Comparison of ENCODE assay signal across 8 mouse cellular contexts in genomic region chr6:28480752-28481492, GRCm38 (mm10). TPM values are rescaled to one million over a fixed set of nuclear protein-coding genes. Genes with fewer than 3 reads are reported as not detected.
DNase-seq lines count a peak whose midpoint lies in the region; ATAC-seq and TF ChIP-seq lines count a peak whose summit lies in the region.

No protein-coding gene starts in this region.

- H3K27me3 ChIP-seq in forebrain, embryonic 13.5 days: no peaks in the 10 kb centered on the region
- no peaks in the 10 kb centered on the region for H3K27me3 ChIP-seq in limb, embryonic 14.5 days (ENCODE audit: control insufficient read depth, insufficient read depth, low read length)
- H3K27me3 ChIP-seq in stomach, postnatal 0 days (ENCODE audit: control insufficient read depth, insufficient read depth, low read length): no peaks in the 10 kb centered on the region

- H3K4me2 ChIP-seq in forebrain, embryonic 13.5 days: peak overlapping the region; percentile 94
- peak overlapping the region; percentile 76 for H3K4me2 ChIP-seq in limb, embryonic 14.5 days (replicated peaks; ENCODE audit: low read depth, low read length, severe bottlenecking)
- H3K4me2 ChIP-seq in stomach, postnatal 0 days (replicated peaks; ENCODE audit: low read depth): peak overlapping the region; percentile 76

- no peaks in the 10 kb centered on the region for H3K9me3 ChIP-seq in forebrain, embryonic 13.5 days (replicated peaks)
- no peaks in the 10 kb centered on the region for H3K9me3 ChIP-seq in limb, embryonic 14.5 days (ENCODE audit: control insufficient read depth, low read length)
- no peaks in the 10 kb centered on the region for H3K9me3 ChIP-seq in stomach, postnatal 0 days (ENCODE audit: control insufficient read depth, low read length)

- H3K4me3 ChIP-seq in forebrain, embryonic 13.5 days: peak overlapping the region; percentile 92
- peak overlapping the region; percentile 97 for H3K4me3 ChIP-seq in limb, embryonic 14.5 days (replicated peaks; ENCODE audit: low read length)
- peak overlapping the region; percentile 88 for H3K4me3 ChIP-seq in stomach, postnatal 0 days (ENCODE audit: low read depth, low read length)

- no peak for TF ChIP-seq CTCF in stomach, postnatal 0 days (IDR thresholded peaks at IDR 0.05; ENCODE audit: low read depth)

- WGBS in forebrain, embryonic 13.5 days: 8% methylated on average over 21 of the region's 21 CpGs
- 3% methylated on average over 21 of the region's 21 CpGs for WGBS in limb, embryonic 14.5 days
- 2% methylated on average over 21 of the region's 21 CpGs for WGBS in stomach, postnatal 0 days

- H3K27ac ChIP-seq in forebrain, embryonic 13.5 days: 0 out of 2 replicates have a peak overlapping the region, but pooled peaks have one; percentile 75
- peak overlapping the region; percentile 75 for H3K27ac ChIP-seq in limb, embryonic 14.5 days (replicated peaks; ENCODE audit: low read depth, low read length)
- H3K27ac ChIP-seq in stomach, postnatal 0 days (replicated peaks): peak overlapping the region; percentile 88

- 0 out of 2 replicates have a peak, but pooled peaks cover 5% of the 10 kb centered on the region for H3K36me3 ChIP-seq in forebrain, embryonic 13.5 days (ENCODE audit: poor library complexity, severe bottlenecking)
- peaks cover 18% of the 10 kb centered on the region for H3K36me3 ChIP-seq in limb, embryonic 14.5 days (ENCODE audit: control insufficient read depth, insufficient read depth, low read length)
- no peaks in the 10 kb centered on the region for H3K36me3 ChIP-seq in stomach, postnatal 0 days (ENCODE audit: control insufficient read depth, insufficient read depth, low read length)

- no peak for ATAC-seq in forebrain, embryonic 13.5 days
- no peak for ATAC-seq in limb, embryonic 14.5 days (ENCODE audit: low FRiP score, low read depth)
- no peak for ATAC-seq in stomach, postnatal 0 days (ENCODE audit: low FRiP score, low TSS enrichment)

- no peak for TF ChIP-seq EP300 in stomach, postnatal 0 days (optimal IDR thresholded peaks at IDR 0.05)

- H3K9ac ChIP-seq in forebrain, embryonic 13.5 days: peak overlapping the region; percentile 81
- H3K9ac ChIP-seq in limb, embryonic 14.5 days (ENCODE audit: low read depth, low read length, severe bottlenecking): peak overlapping the region; percentile 76
- peak overlapping the region; percentile 83 for H3K9ac ChIP-seq in stomach, postnatal 0 days (ENCODE audit: low read length)

- DNase-seq in cerebellum, adult 9-10 months: peak; percentile 53
- DNase-seq in cerebellum, postnatal 25 days: no peak
- DNase-seq in 3T3-L1 (ENCODE audit: low read depth, low spot score): peak; percentile 65
- peak; percentile 37 for DNase-seq in limb, embryonic 14.5 days (ENCODE audit: low spot score)
- DNase-seq in stomach, postnatal 0 days (ENCODE audit: low spot score): no peak
- DNase-seq in left cerebral cortex, postnatal 10 days (ENCODE audit: extremely low spot score in 1 of 2, low spot score in 2 of 2): no peak
- DNase-seq in spleen, adult 12 weeks (ENCODE audit: low spot score): no peak

- intact Hi-C loops in left cerebral cortex, postnatal 10 days (cut with DNase I): no loop called here

- peaks cover 37% of the 10 kb centered on the region for H3K4me1 ChIP-seq in forebrain, embryonic 13.5 days
- H3K4me1 ChIP-seq in limb, embryonic 14.5 days (ENCODE audit: control insufficient read depth, insufficient read depth, low read length): peaks cover 31% of the 10 kb centered on the region
- H3K4me1 ChIP-seq in stomach, postnatal 0 days (replicated peaks; ENCODE audit: control insufficient read depth, insufficient read depth): no peaks in the 10 kb centered on the region

- no peak for TF ChIP-seq POLR2A in limb, embryonic 14.5 days (IDR thresholded peaks at IDR 0.05; ENCODE audit: borderline replicate concordance, extremely low read depth, insufficient read depth, insufficient read length)

RNA-seq across cellular contexts. Expression of gene Snd1, which starts 6.0 kb away (rescaled TPM):
- polyA plus RNA-seq in forebrain, embryonic 13.5 days (2015; fragmentation: Nextera tagmentation; extraction: Ambion mirVana): 80.1 and 83.5 TPM in 2 replicates
- 104 and 113 TPM in 2 replicates for polyA plus RNA-seq in limb, embryonic 14.5 days (2012; rRNA removed)
- polyA plus RNA-seq in limb, embryonic 14.5 days (2014; fragmentation: Nextera tagmentation; extraction: Ambion mirVana): 120 and 128 TPM in 2 replicates
- 69.0 and 81.3 TPM in 2 replicates for polyA plus RNA-seq in stomach, postnatal 0 days (2015; fragmentation: Nextera tagmentation; extraction: Ambion mirVana)
- total RNA-seq in left cerebral cortex, postnatal 10 days (2021): 100 to 1,000 TPM; 109 to 116 TPM

RNA-seq across cellular contexts. Expression of gene Pax4, which starts 31.8 kb away (rescaled TPM):
- not detected in 2 replicates for polyA plus RNA-seq in forebrain, embryonic 13.5 days (2015; fragmentation: Nextera tagmentation; extraction: Ambion mirVana)
- not detected in 2 replicates for polyA plus RNA-seq in limb, embryonic 14.5 days (2012; rRNA removed)
- not detected in 2 replicates for polyA plus RNA-seq in limb, embryonic 14.5 days (2014; fragmentation: Nextera tagmentation; extraction: Ambion mirVana)
- not detected in 2 replicates for polyA plus RNA-seq in stomach, postnatal 0 days (2015; fragmentation: Nextera tagmentation; extraction: Ambion mirVana)
- not detected for total RNA-seq in left cerebral cortex, postnatal 10 days (2021)

RNA-seq across cellular contexts. Expression of gene Gcc1, which starts 52.7 kb away (rescaled TPM):
- 11.4 and 12.9 TPM in 2 replicates for polyA plus RNA-seq in forebrain, embryonic 13.5 days (2015; fragmentation: Nextera tagmentation; extraction: Ambion mirVana)
- polyA plus RNA-seq in limb, embryonic 14.5 days (2012; rRNA removed): 5.8 and 6.7 TPM in 2 replicates
- polyA plus RNA-seq in limb, embryonic 14.5 days (2014; fragmentation: Nextera tagmentation; extraction: Ambion mirVana): 8.6 and 9.4 TPM in 2 replicates
- polyA plus RNA-seq in stomach, postnatal 0 days (2015; fragmentation: Nextera tagmentation; extraction: Ambion mirVana): 5.6 and 6.3 TPM in 2 replicates
- 10 to 100 TPM; 14.6 TPM for total RNA-seq in left cerebral cortex, postnatal 10 days (2021)

RNA-seq across cellular contexts. Expression of gene Fscn3, which starts 53.3 kb away (rescaled TPM):
- polyA plus RNA-seq in forebrain, embryonic 13.5 days (2015; fragmentation: Nextera tagmentation; extraction: Ambion mirVana): 0.09 TPM in 1 of 2 replicates, not detected in the other
- 0.11 and 0.17 TPM in 2 replicates for polyA plus RNA-seq in limb, embryonic 14.5 days (2012; rRNA removed)
- polyA plus RNA-seq in limb, embryonic 14.5 days (2014; fragmentation: Nextera tagmentation; extraction: Ambion mirVana): not detected in 2 replicates
- not detected in 2 replicates for polyA plus RNA-seq in stomach, postnatal 0 days (2015; fragmentation: Nextera tagmentation; extraction: Ambion mirVana)
- total RNA-seq in left cerebral cortex, postnatal 10 days (2021): under 1 TPM in 1 of 2 experiments, not detected in 1; 0.17 TPM

RNA-seq across cellular contexts. Expression of gene Arf5, which starts 57.6 kb away (rescaled TPM):
- 348 and 361 TPM in 2 replicates for polyA plus RNA-seq in forebrain, embryonic 13.5 days (2015; fragmentation: Nextera tagmentation; extraction: Ambion mirVana)
- 370 and 533 TPM in 2 replicates for polyA plus RNA-seq in limb, embryonic 14.5 days (2012; rRNA removed)
- 413 and 428 TPM in 2 replicates for polyA plus RNA-seq in limb, embryonic 14.5 days (2014; fragmentation: Nextera tagmentation; extraction: Ambion mirVana)
- 296 and 303 TPM in 2 replicates for polyA plus RNA-seq in stomach, postnatal 0 days (2015; fragmentation: Nextera tagmentation; extraction: Ambion mirVana)
- 100 to 1,000 TPM; 401 to 406 TPM for total RNA-seq in left cerebral cortex, postnatal 10 days (2021)

Comparison
In these comparisons a context has a peak if more than half of its experiments do, and no peak if none do; other contexts are left out.
1. DNase-seq: peak in cerebellum, adult 9-10 months (single experiment), 3T3-L1 (single experiment) and limb, embryonic 14.5 days (single experiment); none in cerebellum, postnatal 25 days (0 of 2), stomach, postnatal 0 days (single experiment), left cerebral cortex, postnatal 10 days (0 of 2) and spleen, adult 12 weeks (single experiment).
2. Peak in every context shown above with its lines, with median percentiles within 50 percentile points of each other: H3K27ac ChIP-seq, H3K4me2 ChIP-seq, H3K4me3 ChIP-seq and H3K9ac ChIP-seq.